Mouse (Mus musculus) monocyte, adult 5-6 weeks (primary cell): ENCODE measurements around the gene Lemd1. TPM values are rescaled to one million over a fixed set of nuclear protein-coding genes. Genes with fewer than 3 reads are reported as not detected.
"Not testable (repeated sequence)": the region's sequence is repeated elsewhere in the genome, so short reads cannot be mapped to it uniquely, and the experiment has no call there.

Source experiments
- ATAC-seq: fragments of 153-309, 156-312 bp; replicated peaks from 2 replicates; pipeline ENCODE4 v1.8.0; 2017; ENCODE audit warnings: mild to moderate bottlenecking; ENCODE audit not compliant: low TSS enrichment, insufficient number of reproducible peaks, severe bottlenecking, poor library complexity, low FRiP score
- total RNA-seq: library from RNA; stranded (forward); fragments of 200-1000, 200-491, 200-594 nt; gene quantifications from 3 replicates; pipeline ENCODE4 v1.2.3, GENCODE M21; 2017

Gene Lemd1
- total RNA-seq, 1 experiment from 2014 or later, result not detected

- ATAC-seq, result no peak
These were observed 29.9 kb upstream of the Lemd1 start for GRCm38 (mm10) chr1:132161211-132161880.

GRCm38 (mm10) chr1:132162618-132163017 is 28.6 kb upstream of the Lemd1 start:
- ATAC-seq, result not testable (repeated sequence)

GRCm38 (mm10) chr1:132164780-132165518 is 26.3 kb upstream of the Lemd1 start:
- ATAC-seq, result no peak

GRCm38 (mm10) chr1:132165859-132166258 is 25.4 kb upstream of the Lemd1 start:
- no peak for ATAC-seq

DNA sequence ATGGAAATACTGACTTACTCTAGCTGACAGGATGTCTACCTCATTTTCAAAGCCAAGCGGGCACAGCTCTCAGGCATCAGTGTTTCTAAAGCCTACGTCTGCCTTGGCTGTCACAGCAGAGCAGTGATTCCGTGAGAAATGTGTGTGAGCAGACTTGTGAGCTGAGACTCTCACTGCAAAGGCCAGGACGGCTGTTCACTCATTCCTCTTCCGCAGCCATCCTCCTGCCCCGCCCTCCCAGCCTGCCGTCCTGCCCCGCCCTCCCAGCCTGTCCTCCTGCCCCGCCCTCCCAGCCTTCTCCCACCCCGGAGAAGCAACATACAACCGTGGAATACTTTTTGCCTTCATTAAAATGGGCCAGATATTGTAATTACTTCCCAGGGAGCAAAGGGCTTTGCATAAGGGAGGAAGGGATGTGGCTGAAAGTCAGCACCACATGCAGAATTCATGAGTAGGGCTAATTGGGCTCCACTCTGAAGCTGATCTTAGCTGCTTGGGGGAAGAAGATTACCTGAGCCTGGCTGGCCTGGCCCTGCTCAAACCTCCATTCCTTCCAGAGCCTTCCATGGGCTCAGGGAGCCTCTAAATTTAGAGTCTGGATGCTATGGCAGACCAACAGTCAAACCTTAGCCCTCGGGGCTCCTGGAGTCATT is 23.0 kb upstream of the Lemd1 start:
- ATAC-seq, result no peak

DNA sequence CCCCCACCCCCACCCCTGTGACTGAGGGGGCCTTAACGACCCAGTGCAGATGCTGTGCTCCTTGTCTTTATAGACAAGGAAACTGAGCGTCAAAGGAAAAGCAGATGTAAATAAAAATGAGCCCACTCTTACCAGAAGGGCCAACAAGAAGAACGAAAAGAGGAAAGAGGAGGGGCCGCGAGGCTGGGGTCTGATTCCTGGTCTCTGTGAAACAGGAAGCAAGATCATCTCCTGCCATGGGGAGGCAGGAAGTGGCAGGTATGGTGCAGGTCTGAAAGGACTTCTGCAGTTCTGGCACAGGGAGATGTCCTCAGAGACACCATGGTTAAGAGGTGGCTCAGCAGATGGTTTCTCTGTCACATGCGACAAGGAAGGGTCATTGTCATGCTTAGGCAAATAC is 20.5 kb upstream of the Lemd1 start:
- no peak for ATAC-seq

DNA sequence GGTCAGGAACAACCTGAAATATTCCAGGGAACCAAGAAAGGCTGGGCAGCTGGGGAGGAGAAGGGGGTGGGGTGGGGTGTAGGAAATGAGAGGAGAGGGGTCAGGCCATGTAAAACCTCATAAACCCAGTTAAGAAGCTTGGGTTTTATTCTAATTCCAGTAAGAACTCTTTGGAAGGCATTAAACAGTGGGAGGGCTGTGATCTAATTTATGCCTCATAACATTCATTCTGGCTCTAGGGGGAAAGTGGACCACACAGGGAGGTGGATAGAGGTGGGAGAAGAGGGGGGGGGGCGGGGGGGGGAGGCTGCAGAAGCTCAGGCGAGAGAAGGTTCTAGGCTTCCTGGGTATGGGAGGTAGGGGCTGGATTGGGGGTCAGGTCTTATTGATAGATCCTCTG is 19.6 kb upstream of the Lemd1 start:
- no peak for ATAC-seq

DNA sequence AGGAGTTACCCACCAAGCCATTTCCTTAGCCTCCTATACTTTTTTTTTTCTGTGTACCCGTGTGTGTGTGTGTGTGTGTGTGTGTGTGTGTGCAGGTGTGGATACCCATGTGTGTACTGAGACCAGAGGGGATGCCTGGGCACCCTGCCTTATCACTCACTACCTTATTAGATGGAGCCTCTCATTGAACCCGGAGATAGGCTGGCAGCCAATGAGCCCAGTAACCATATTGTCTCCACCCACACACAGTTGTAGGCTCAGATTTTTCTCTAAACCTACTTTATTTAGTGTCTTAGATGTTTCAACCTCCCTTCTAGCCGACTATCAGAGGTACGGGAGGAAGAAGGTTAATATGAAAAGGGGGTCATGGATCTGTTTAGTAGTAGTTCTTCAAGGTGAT is 4.9 kb upstream of the Lemd1 start:
- ATAC-seq, result no peak

GRCm38 (mm10) chr1:132188442-132189066 is 2.7 kb upstream of the Lemd1 start:
- ATAC-seq, result no peak

- ATAC-seq, result no peak
These were observed 2.0 kb upstream of the Lemd1 start for GRCm38 (mm10) chr1:132189231-132189630.

DNA sequence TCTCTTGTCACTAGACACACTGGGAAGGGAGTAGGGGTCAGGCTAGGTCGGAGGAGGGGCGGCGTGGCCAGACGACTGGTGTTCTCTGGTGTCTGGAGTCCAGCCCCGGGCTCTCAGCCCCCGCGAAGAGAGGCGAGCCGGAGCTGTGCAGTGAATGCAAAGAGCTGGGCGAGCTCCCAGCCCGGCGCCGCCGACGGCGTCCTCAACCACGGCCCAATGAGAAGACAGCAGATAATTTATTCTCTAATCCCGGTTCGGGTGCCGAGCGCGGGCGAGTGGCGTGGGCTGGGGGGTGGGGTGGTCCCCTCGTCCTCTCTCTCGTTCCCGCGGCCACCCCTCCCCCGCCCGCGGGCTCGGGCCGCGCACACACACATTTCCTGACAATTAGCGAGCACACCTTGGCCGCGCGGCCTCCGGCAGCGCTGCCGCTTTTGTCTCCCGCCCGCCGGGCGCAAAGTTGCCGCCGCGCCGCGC is 1.2 kb upstream of the Lemd1 start:
- no peak for ATAC-seq

DNA sequence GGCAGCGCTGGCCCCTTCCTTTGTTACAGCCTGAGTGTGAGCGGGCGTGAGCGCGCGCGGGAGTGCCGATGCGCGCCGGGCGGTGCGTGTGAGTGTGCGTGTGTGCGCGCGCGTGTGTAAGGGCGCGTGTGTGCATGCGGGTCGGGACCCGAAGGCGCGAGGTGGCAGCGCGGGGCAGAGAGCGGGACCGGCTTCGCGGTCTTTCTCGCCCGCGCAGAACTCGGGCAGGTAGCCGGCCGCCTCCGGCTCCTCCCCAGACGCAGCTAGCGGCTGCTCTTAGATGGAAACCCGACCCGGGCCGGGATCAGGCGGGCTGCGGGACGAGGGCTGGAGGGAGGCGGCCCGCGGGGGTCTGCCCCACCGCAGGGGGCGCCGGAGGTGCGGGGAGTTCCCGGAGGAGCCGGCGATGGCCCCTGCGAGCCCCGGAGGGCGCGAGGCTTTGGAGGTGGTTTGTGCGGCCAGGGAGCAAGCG is 574 bp upstream of the Lemd1 start:
- ATAC-seq, result no peak

DNA sequence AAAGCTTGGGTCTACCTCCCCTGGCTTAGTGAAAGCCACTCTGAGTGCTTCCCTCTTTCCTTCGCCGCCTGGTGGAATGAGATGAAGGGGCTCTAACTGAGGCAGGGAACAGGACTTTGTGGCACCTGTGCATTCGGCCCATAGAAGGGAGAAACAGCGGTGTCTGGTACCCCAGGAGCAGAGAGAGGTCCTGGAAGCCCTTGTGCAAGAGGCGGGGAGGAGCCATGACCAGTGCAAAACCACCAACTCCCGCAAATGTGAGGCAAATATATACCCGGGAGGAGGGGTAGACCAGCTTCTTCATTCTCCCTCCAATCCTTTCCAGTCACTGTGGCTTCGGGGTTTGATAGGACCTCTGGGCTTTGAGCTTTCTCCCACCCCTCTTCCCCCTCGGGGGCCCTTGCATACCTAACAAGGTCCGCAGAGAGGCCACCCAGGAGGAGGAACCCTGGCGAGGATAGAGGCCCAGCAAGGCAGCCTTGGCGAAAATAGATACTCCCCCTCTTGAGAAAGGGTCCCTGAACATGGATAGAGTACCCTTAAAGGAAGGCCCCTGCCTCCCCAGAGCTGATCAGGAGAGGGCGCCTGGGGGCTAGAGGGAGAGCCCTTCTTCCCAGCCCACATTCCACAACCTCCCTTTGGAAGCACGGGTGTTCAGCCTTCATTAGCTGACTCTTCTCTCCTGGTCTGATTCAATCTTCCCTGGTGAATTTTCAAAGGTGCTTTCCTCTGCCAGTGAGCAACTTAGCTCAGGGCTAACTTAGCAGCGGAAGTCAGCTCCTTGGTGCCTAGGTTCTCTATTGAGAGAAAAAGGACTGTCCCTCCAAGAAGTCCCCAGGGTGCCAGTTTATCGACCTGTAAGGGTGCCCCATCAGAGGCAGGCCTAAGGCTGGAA is 802 bp downstream of the Lemd1 start:
- ATAC-seq, result no peak

- ATAC-seq, result no peak
These were observed 2.6 kb downstream of the Lemd1 start for GRCm38 (mm10) chr1:132193806-132194205.

GRCm38 (mm10) chr1:132194624-132195023 is 3.4 kb downstream of the Lemd1 start:
- ATAC-seq, result no peak

GRCm38 (mm10) chr1:132195100-132195499 is 3.9 kb downstream of the Lemd1 start:
- ATAC-seq, result no peak

DNA sequence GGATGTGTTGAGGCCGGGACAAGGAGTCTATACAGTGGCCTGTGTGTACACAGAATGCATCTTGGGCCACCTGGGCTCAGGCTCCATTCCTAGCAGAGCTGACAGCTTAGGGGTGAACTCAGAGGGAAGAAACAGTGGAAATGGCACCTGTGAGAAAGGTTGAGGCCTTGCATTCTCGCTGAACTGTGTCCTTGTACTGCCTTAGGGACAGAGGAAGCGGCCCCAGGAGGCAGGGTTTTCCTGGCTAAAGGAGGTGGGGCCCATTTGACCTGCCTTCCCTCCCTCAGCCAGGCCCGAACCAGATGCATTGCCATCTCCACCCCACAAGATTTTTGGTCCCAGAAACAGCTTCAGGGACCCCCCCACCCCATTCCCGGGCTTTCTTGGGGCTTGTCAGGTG is 4.5 kb downstream of the Lemd1 start:
- ATAC-seq, result no peak

DNA sequence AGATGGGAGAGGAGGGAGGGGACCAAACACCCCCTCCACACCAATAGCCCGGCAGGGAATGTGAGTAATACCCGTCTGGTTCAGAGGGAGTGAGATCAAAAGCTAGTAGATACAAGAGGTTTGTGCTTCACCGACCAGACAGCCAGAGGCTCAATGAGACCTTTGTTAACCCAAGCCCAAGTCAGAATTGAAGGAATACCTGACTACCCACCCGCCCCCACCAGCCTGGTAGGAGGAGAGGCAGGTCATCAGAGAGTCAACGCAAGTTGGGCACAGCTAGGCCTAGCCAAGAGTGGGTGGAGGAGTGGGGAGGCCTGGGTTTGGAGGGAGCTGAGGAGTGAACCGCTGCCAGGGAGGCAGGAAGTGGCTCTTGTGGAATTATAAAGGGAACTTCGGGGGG is 5.1 kb downstream of the Lemd1 start:
- no peak for ATAC-seq
